12 mouse cellular contexts compared by ENCODE assay signal in genomic region chr11:33800436-33801088, GRCm38 (mm10).
DNase-seq lines count a peak whose midpoint lies in the region.
"Had no signal": no experiment of that assay in that cellular context is flagged by ENCODE, and none has a peak within 500 bp of the region (broad histone marks: within the 10 kb centered on the region; RNA-seq: fewer than 3 reads in every experiment).

No protein-coding gene starts in this region.

- peak; percentile 7 for DNase-seq in gastrocnemius, adult 18-20 months (ENCODE audit: low spot score)
- DNase-seq in gastrocnemius, postnatal 10 days = no peak
- DNase-seq in layer of hippocampus, adult 11-12 months (ENCODE audit: low spot score) = peak; percentile 54
- no peak for DNase-seq in layer of hippocampus, postnatal 10 days (ENCODE audit: low spot score in 2 of 2)
- peak; percentile 17 for DNase-seq in gastrocnemius, postnatal 25 days
- peak; percentile 35 to 43 for DNase-seq in layer of hippocampus, postnatal 36 days
- no peak for DNase-seq in thymus, postnatal 14 days
- DNase-seq in cerebellum, adult 9-10 months = no peak
- DNase-seq: adrenal gland, postnatal 36 days; cerebellum, adult 11 months; liver, embryonic 13.5 days; right cerebral cortex, postnatal 14 days had no signal

Comparison
In these comparisons a context has a peak if more than half of its experiments do, and no peak if none do; other contexts are left out.
1. DNase-seq: peak in gastrocnemius, adult 18-20 months (single experiment), layer of hippocampus, adult 11-12 months (single experiment), gastrocnemius, postnatal 25 days (single experiment) and layer of hippocampus, postnatal 36 days (2 of 2); none in gastrocnemius, postnatal 10 days (single experiment), layer of hippocampus, postnatal 10 days (0 of 2), thymus, postnatal 14 days (single experiment) and cerebellum, adult 9-10 months (single experiment).